Mouse (Mus musculus) liver, postnatal 0 days (tissue): ENCODE measurements around the gene Gzmg.

ENCODE experiments used
- CTCF ChIP-seq: sonication (generic); IDR thresholded peaks from 2 replicates; pipeline ENCODE4 v1.5.1; 2016; ENCODE audit warnings: antibody characterized with exemption, low read depth
- EP300 ChIP-seq: IDR thresholded peaks from 2 replicates; pipeline ENCODE4 v1.6.1; 2016; ENCODE audit warnings: antibody characterized with exemption, low read depth, mild to moderate bottlenecking

DNA sequence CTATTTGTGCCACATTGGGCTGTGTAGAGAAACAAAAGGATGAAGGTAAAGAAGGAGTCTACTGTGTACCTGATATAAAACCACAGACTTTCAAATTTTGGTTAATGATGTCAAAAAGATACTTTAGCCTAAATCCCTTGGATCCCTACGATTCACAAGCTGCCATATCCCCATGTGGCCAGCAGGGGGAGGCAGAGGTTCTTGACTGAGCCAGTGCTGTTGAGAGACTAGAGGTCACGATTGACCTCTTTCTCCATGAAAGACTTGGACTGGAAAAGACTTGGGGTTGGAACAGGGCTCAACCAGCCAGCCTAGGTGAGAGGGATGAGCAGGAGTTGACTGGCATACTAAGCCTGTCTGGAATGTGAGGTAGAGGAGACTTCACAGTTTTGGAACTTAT lies 44.6 kb upstream of the Gzmg start:
- TF ChIP-seq CTCF = peak; percentile 93
- TF ChIP-seq EP300 = no peak
